Mouse (Mus musculus): ENCODE results near the gene Enpp6. TPM values are rescaled to one million over a fixed set of nuclear protein-coding genes. Genes with fewer than 3 reads are reported as not detected.

The Enpp6 gene
- total RNA-seq, 1 experiment from 2014 or later: 5.8 TPM

DNA sequence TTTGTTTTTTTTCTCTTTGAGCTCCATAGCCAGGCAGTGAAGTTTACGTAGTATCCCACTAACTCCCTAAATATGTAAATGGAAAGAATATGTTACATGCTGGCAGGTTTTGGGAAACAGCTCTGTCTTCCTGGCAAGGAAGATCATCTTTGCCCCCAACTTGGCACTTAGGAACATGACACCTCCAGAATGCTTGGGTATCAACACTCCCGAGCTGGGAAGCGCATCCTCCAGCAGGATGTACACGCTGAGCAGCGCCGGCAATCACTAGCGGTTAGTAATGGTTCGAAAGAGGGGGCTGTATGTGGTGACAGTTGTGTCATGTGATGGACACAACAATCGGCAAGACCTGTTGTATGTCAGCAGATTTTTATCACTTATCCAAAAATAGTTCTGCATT, 80.4 kb downstream of the Enpp6 start:
- DNase-seq: no peak

DNA sequence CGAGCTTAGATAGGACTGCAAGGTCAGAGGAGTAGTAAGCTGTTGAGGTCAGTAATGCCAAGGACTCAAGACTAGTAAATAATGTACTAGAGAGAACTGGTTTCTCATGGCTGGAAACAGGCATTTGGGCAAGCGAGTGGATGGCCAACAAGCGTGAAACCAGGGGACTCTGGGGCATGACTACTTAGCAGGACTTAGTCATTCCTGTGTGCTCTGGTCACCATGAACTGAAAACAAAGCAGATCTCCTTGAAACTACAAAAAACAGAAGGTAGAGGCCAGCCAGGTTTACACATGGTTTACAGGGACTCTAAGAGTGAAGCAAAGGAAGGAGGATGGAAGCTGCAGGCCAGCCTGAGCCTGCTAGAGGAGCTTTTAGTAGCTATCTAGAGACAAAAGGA, 82.9 kb downstream of the Enpp6 start:
- no peak for DNase-seq

DNA sequence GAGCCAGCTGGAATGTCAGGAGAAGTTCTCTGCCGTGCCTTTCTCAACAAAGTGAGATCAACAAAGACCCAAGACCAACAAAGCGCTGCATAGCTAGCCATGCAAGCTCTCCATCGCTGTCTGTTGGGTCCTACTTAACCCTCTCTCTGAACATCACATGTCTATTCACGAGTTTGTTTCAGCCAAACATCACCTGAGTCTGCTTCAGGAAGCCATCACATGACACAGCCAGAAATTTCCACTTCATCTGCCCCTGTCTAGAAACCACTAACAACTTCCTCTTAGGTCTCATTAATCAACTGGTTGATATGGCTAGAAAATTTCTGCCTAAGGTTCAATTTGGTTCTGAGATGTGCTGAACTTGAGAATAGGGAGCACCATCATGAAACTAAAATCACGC, 85.3 kb downstream of the Enpp6 start:
- DNase-seq: no peak

DNA sequence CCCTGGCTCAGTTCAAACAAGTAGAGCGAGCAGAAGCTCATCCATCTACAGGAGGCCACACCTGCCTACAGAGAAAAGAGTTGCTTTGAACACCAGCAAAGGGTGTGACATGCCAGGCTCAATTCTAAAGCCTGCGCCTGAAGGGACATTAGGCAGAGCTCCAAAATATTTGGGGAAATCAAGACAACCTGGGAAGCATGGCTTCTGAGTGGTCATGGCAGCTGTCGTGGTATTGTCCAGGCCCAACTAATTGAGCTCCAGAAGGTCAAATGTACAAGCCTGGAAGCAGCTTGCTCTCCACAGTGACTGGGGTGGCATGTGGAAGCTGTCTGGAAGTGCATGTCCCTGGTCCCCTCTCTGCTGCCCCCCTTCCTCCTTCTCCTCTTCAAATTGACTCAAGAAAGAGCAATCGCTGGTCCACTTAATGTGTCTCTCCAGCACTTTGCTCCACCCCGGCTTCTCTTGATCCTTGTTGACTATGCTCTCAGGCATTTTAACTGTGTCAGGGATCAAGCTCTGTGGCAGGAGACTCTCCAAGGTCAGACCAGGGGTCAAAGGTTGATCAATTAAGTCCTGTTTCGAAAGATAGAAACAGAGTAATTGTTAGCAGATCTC, 89.4 kb downstream of the Enpp6 start:
- DNase-seq: no peak

DNA sequence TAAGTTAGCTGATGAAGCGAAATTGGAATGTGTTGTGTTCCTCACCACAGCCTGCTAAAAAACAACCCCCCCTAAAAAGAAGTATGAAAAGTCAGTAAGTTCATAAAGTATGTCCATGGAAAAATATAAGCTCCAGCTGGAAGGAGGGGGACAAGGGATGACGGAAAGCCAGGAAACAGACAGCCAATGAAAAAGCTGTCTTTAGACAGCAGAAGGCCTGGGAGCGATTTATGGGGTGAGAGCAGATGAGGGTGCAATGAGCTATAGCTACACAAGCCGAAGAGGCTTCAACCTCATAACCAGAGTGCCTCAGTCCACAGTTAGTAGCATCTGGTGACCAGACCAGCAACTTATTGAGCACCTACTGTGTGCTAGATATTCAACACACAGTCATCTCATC, 93.3 kb downstream of the Enpp6 start:
- no peak for DNase-seq

DNA sequence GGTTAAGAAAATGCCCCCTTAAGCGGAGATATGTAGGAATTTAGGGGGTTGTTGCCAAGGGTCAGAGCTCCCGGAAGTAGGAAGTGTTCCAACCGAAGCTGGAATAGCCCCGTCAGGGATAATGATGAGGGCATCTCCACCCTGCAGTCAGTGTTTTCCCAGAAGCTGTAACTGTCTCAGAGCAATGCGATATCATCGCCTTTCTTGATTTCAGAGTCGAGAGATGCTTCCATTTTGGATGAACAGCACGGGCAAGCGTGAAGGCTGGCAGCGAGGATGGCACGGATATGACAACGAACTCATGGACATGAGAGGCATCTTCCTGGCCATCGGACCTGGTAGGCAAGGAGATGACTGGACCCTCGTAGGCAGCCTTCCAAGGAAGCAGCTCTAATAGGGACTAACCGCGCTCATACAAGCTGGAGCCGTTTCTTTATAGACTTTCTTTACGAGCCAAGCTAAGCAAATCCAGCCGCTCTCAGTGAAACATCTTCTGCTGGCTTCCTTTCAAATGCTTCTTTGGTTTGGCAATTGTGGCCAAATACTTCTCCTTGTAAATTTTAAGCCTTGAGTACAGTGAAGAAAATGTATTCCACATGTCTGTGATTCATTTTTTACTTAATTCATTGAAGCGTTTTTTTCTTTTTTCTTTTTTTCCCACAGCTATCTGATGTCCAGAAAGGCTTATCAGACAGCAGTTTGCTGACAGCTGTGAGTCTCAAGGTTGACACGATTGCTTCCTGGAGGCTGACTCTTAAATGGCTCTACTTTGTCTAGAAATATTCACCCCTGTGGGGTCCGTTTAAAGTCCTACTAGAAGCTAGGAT, 95.7 kb downstream of the Enpp6 start:
- DNase-seq: no peak

DNA sequence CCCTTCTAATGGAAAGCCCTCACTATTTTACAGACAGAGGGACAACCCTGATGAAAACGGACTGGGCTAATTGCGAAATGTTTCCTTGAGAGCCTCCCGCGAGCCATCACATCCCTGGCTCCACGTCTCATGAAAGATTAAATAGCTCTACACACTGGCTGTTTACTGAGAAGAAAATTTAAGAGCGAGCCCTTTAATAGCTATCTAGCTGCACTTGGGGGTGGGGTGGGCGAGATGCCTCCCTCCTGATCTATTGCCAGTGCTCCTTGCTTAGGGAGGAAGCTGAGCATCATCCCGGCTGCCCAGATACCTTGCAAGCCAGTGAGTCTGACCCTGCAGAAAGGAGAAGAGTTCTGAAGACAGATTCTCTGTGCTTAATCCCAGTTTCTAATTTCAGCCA, 103.3 kb downstream of the Enpp6 start:
- DNase-seq: no peak

DNA sequence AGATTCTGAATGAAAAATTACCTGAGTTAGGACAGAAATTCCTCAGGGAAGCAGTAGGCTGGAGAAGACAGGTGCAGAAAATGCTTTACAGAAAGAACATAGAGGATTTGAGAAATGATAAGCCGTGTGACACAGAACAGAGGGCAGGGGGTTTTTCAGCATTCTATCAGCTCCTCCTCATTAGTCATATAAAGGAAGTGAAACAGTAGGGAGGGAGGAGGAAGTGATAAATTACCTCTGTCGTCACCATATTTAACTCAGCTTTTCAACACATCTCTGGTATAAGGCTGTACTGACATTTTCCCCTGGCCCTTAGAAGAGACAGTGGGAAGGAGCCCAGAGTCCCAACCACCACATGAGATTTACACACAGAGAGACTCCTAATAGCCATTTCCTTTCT, 118.9 kb downstream of the Enpp6 start:
- no peak for DNase-seq

DNA sequence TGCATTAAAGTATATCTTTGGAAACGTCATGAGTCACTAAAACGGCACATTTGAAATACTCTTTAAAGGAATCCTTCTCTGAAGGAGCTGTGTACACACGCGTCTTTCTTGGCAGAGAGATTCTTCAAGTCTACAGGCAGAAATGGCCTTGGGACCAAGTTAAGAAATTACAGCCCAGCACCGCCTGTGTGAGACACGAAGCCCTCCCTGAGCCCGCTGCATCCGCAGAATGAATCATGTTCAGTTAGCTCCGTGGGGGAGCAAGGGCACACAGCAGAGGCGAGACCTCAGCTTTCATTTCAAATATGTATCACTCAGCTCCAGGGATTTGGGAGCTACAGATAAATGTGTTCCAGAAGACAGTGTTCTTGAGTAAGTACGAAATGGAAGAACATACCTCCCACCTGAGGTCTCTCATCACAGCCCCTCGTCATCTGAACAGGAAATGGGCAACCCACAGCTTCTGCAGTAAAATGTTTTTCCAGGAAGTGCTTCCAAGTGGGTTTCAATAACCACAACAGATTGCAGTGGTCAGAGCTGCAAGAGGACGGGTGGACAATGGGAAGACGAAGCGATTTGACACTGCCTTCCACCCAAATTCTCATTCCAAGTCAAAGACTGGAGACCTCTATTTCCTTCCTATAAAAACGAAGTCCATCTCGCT, 127.6 kb downstream of the Enpp6 start:
- peak; percentile 5 for DNase-seq

DNA sequence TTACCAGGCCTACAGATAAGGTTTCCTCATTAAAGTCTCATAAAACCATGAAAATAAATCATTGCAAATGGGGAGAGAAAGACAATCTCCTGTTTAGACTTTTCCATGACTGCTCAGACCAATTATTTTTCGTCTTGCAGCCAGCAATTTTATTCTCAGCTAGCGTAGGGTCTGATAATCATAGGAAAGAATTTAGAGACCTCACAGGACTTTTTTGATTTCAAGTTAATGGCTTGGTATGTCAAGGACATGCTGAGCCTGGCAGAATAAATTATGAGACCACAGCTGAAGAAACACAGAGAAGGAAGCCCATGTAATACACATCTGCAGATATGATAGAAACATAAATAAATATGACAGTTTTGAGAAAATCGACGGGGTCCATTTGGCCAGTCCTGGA, 130.6 kb downstream of the Enpp6 start:
- DNase-seq: no peak

DNA sequence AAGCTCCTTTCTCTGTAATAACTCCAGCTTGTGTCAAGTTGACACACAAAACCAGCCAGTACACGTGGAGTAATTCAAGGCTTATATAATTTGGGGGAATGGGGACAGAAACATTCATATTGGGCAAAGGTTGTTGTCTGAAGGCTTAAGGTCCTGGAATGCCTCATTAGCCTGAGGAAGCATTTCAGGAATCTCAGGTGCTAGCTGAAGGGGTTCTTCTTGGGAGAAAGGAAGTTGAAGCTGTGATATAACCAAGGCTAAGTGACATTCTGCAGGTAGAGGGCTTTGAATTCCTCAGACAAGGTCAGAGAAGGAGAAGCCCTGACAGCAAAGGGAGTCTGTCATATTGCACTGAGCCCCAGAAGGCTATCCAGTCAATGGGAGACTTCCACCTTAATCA, 133.2 kb downstream of the Enpp6 start:
- no peak for DNase-seq

DNA sequence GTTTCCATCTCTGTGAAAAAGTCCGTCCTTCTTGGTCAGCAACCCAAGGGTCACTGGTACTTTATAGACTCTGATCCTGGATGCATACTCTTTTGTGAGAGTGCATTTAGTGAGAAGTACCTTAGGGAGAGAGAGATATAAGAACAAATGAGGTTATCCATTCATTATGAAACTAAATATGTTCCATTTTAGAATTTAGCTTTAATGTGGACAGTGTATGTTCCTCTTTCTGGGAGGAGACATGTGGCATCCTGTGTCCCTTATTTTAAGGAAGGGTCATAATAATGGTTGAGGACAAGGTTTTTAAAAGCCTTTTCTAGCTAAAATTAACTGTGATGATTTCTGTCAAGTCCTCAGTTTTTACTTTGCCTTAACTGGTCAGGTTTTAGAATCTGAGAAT, 142.2 kb downstream of the Enpp6 start:
- DNase-seq: no peak

DNA sequence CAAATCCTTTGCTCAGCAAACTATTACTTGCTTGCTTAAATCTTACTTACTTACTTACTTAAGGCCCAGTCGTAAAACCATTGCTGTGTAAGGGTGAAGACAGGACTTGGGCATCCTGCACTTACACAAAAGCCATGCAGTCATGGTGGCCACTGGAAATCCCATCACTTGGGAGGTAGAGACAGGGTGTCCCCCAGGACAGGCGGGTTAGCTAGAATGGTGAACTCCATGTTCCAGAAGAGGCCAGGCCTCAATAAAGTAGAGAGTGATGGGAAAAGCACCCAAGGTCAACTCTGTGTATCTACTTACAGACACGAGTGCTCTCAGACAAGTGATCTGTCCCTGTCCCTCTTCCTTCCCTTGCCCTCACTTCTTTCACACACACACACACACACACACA, 146.7 kb downstream of the Enpp6 start:
- DNase-seq: no peak

DNA sequence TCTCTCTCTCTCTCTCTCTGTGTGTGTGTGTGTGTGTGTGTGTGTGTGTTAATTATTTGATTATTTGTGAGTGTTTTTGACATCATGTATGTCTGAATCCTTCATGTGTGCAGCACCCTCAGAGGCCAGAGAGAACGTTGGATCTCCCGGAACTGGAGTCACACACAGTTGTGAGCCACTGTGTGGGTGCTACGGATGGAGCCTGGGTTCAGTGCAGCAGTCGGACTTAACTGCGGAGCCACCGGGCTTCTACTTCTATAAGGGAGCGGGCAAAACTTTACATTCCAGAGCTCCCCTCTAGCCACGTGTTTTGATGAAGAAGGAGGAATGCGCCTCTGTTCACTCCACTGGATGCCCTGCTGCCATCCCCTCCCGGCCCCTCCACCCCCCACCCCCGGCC, 148.0 kb downstream of the Enpp6 start:
- no peak for DNase-seq

DNA sequence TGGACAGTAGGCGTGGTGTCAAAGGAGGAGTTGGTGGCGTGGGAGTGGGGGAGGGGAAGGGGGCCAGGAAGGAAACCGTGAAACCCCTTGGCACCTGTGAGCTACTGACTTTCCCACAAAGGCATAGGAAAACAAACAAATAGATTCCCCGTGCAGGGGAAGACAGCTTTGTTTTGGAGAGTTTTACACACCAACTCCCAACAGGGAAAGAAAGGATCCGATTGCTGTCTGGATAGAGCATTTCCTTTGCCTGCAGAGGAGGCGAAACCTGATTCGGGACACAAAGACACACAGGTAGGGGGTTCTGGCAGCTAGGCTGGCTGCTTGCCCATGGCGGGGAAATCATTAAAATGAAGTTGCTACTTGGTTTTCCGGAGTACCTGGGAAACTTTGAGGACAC, 148.9 kb downstream of the Enpp6 start:
- no peak for DNase-seq

DNA sequence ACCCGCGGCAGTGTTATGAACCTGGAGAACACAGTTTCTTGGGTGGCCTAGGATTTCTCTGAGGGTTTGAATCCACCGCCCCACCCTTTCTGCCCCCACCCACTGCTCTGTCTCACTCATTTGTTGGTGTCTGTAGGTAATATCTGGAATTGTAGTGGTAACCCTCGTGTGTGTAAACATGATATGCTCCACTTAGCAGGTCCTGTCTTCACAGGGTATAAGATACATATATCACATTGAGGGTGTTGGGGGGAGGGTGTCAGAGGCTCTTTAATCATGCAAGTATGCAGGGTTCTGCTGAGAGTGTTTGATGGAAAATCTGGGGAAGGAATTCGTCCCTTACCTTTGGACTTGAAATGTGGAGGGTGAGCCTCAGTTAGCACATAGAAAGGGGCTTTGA, 149.4 kb downstream of the Enpp6 start:
- no peak for DNase-seq

DNA sequence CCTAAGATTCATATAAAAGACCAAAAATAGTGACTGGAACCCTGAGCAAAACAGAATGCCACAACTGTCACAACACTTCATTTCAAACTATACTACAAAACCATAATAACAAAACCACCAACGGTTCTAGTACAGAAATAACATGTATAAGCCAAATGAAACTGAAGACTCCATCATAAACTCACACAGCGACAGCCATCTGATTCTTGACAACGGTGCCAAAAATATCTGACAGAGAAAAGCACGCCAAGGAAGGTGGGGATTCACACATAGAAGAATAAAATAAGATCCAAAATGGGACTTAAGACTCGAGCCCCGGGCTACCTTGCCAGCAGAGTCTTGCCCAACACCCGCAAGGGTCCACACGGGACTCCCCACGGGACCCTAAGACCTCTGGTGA, 158.6 kb downstream of the Enpp6 start:
- no peak for DNase-seq

Other genes with a start within 250 kb of the Enpp6 start
- gene Irf2, start 247.2 kb upstream of the Enpp6 start, total RNA-seq (2021): 61.4 and 72.7 TPM in 2 replicates

Measured in adrenal gland, postnatal 25 days (tissue).